ENCODE assay signal across 11 mouse cellular contexts in genomic region chr9:90237232-90238062, GRCm38 (mm10). TPM values are rescaled to one million over a fixed set of nuclear protein-coding genes. Genes with fewer than 3 reads are reported as not detected.
DNase-seq lines count a peak whose midpoint lies in the region; ATAC-seq and TF ChIP-seq lines count a peak whose summit lies in the region.
"Had no signal": no experiment of that assay in that cellular context is flagged by ENCODE, and none has a peak within 500 bp of the region (broad histone marks: within the 10 kb centered on the region; RNA-seq: fewer than 3 reads in every experiment).

No protein-coding gene starts in this region.

- WGBS in heart, embryonic 13.5 days, result 56% methylated on average over 9 of the region's 9 CpGs
- 89% methylated on average over 9 of the region's 9 CpGs for WGBS in forebrain, embryonic 14.5 days

- TF ChIP-seq RAD21 in MEL (IDR thresholded peaks at IDR 0.05; ENCODE audit: low read depth, low read length), result peak; percentile 14

- H3K9ac ChIP-seq in heart, embryonic 13.5 days, result no peak overlapping the region
- peak overlapping the region; percentile 71 for H3K9ac ChIP-seq in MEL (ENCODE audit: control insufficient read depth, low read depth, low read length, poor library complexity, severe bottlenecking)
- H3K9ac ChIP-seq in forebrain, embryonic 14.5 days (ENCODE audit: low read length), result no peak overlapping the region
- H3K9ac ChIP-seq: hindbrain, embryonic 15.5 days; neural tube, embryonic 15.5 days had no signal

- 0 out of 2 replicates have a peak overlapping the region, but pooled peaks have one; percentile 7 for H3K4me2 ChIP-seq in heart, embryonic 13.5 days
- H3K4me2 ChIP-seq in forebrain, embryonic 14.5 days (ENCODE audit: low read length), result no peak overlapping the region
- H3K4me2 ChIP-seq: hindbrain, embryonic 15.5 days; neural tube, embryonic 15.5 days had no signal

- TF ChIP-seq POLR2A in MEL (IDR thresholded peaks at IDR 0.05; ENCODE audit: control insufficient read depth in 1 of 2, insufficient read depth in 1 of 2, low read depth in 1 of 2, low read length in 2 of 2, poor library complexity in 1 of 2), result peak; percentile 62

- H3K9me3 ChIP-seq in heart, embryonic 13.5 days, result no peaks in the 10 kb centered on the region
- H3K9me3 ChIP-seq in MEL (replicated peaks; ENCODE audit: insufficient read depth, low read length), result no peaks in the 10 kb centered on the region
- H3K9me3 ChIP-seq in forebrain, embryonic 14.5 days (replicated peaks; ENCODE audit: control insufficient read depth, low read length), result no peaks in the 10 kb centered on the region
- H3K9me3 ChIP-seq: hindbrain, embryonic 15.5 days; neural tube, embryonic 15.5 days had no signal

- H3K4me1 ChIP-seq in heart, embryonic 13.5 days, result peaks cover 32% of the 10 kb centered on the region
- peaks cover 43 to 46% of the 10 kb centered on the region in 2 experiments for H3K4me1 ChIP-seq in MEL (ENCODE audit: control insufficient read depth in 1 of 2, insufficient read depth in 2 of 2, low read length in 2 of 2)
- no peaks in the 10 kb centered on the region for H3K4me1 ChIP-seq in forebrain, embryonic 14.5 days (ENCODE audit: control insufficient read depth, insufficient read depth, low read length)
- H3K4me1 ChIP-seq: hindbrain, embryonic 15.5 days; neural tube, embryonic 15.5 days had no signal

- TF ChIP-seq CTCF in MEL (IDR thresholded peaks at IDR 0.05 in 2 of 3, conservative IDR thresholded peaks at IDR 0.05 in 1 of 3; ENCODE audit: control insufficient read depth in 1 of 3, insufficient read depth in 1 of 3, low read depth in 2 of 3, low read length in 3 of 3, poor library complexity in 1 of 3, severe bottlenecking in 1 of 3), result peak in 1 of 3 experiments; percentile 17; a peak in 1 of 6 replicates

- TF ChIP-seq EP300 in MEL (IDR thresholded peaks at IDR 0.05; ENCODE audit: low read depth in 1 of 2, low read length in 2 of 2), result peak; percentile 94 to 98

- no peak overlapping the region for H3K4me3 ChIP-seq in heart, embryonic 13.5 days
- H3K4me3 ChIP-seq in MEL (ENCODE audit: control insufficient read depth in 1 of 2, insufficient read depth in 1 of 2, low read depth in 2 of 2, low read length in 2 of 2), result peak overlapping the region in 1 of 2 experiments; percentile 13; a peak in 2 of 4 replicates
- no peak overlapping the region for H3K4me3 ChIP-seq in forebrain, embryonic 14.5 days (ENCODE audit: low read depth, low read length)
- H3K4me3 ChIP-seq: hindbrain, embryonic 15.5 days; neural tube, embryonic 15.5 days had no signal

- ATAC-seq in heart, embryonic 13.5 days (ENCODE audit: extremely low read depth, insufficient number of reproducible peaks, low FRiP score, low TSS enrichment), result 0 out of 2 replicates have a peak, but pooled peaks have one; percentile 31
- ATAC-seq in granulocyte monocyte progenitor cell, adult 5-6 weeks (replicated peaks; ENCODE audit: poor library complexity, severe bottlenecking), result peak; percentile 34
- ATAC-seq in monocyte, adult 5-6 weeks (replicated peaks; ENCODE audit: insufficient number of reproducible peaks, low FRiP score, low TSS enrichment, poor library complexity, severe bottlenecking), result peak; percentile 12; the same call in 1 of the 2 replicates
- no peak for ATAC-seq in forebrain, embryonic 14.5 days

- no peak overlapping the region; the same call in 1 of the 2 replicates for H3K27ac ChIP-seq in heart, embryonic 13.5 days (replicated peaks)
- H3K27ac ChIP-seq in MEL (ENCODE audit: control insufficient read depth, low read depth, low read length), result peak overlapping the region; percentile 100
- H3K27ac ChIP-seq in forebrain, embryonic 14.5 days (ENCODE audit: low read depth, low read length), result no peak overlapping the region
- H3K27ac ChIP-seq: hindbrain, embryonic 15.5 days; neural tube, embryonic 15.5 days had no signal

- peaks cover 1% of the 10 kb centered on the region; the same call in 1 of the 2 replicates for H3K79me2 ChIP-seq in MEL (ENCODE audit: control insufficient read depth, insufficient read depth, low read length, poor library complexity)

- peaks cover 22% of the 10 kb centered on the region for H3K36me3 ChIP-seq in heart, embryonic 13.5 days
- H3K36me3 ChIP-seq in MEL (ENCODE audit: control insufficient read depth in 1 of 2, insufficient read depth in 2 of 2, low read length in 2 of 2), result peaks cover 4 to 61% of the 10 kb centered on the region in 2 experiments
- H3K36me3 ChIP-seq in forebrain, embryonic 14.5 days (ENCODE audit: control insufficient read depth, insufficient read depth, low read length), result peaks cover 3% of the 10 kb centered on the region; the same call in 1 of the 2 replicates

- H3K27me3 ChIP-seq in heart, embryonic 13.5 days (replicated peaks), result no peaks in the 10 kb centered on the region
- no peaks in the 10 kb centered on the region for H3K27me3 ChIP-seq in MEL (ENCODE audit: control insufficient read depth in 1 of 2, insufficient read depth in 2 of 2, low read length in 2 of 2)
- H3K27me3 ChIP-seq in forebrain, embryonic 14.5 days (replicated peaks; ENCODE audit: control insufficient read depth, insufficient read depth, low read length), result no peaks in the 10 kb centered on the region
- H3K27me3 ChIP-seq: hindbrain, embryonic 15.5 days; neural tube, embryonic 15.5 days had no signal

- no peak for DNase-seq in heart, postnatal 36 days
- peak; percentile 94 for DNase-seq in MEL (ENCODE audit: low read depth, low spot score)
- DNase-seq in kidney, adult 18-20 months, result no peak
- no peak for DNase-seq in adrenal gland, postnatal 4 days (ENCODE audit: low spot score in 2 of 2)
- DNase-seq in forebrain, embryonic 14.5 days (ENCODE audit: low spot score), result no peak
- DNase-seq: adrenal gland, postnatal 36 days had no signal

- intact Hi-C loops in heart, postnatal 36 days (cut with DNase I), result no loop called here

TF ChIP-seq in MEL, 35 proteins besides CTCF, POLR2A, EP300 and RAD21 (continues in another document):
- TF ChIP-seq BHLHE40 (IDR thresholded peaks at IDR 0.05; ENCODE audit: borderline replicate concordance, low read depth, low read length) (peak; percentile 17; the same call in 1 of the 2 replicates), MAX (IDR thresholded peaks at IDR 0.05; ENCODE audit: low read length) (peak; percentile 58; the same call in 1 of the 2 replicates), POLR2AphosphoS5 (IDR thresholded peaks at IDR 0.05; ENCODE audit: borderline replicate concordance, low read depth, low read length) (no peak), JUND (IDR thresholded peaks at IDR 0.05; ENCODE audit: low read depth, low read length) (no peak), GATA1 (IDR thresholded peaks at IDR 0.05; ENCODE audit: low read depth, low read length) (peak; percentile 96), TAL1 (IDR thresholded peaks at IDR 0.05; ENCODE audit: low read length) (peak; percentile 96), MXI1 (IDR thresholded peaks at IDR 0.05; ENCODE audit: low read depth, low read length) (0 out of 2 replicates have a peak, but pooled peaks have one; percentile 3), CHD2 (IDR thresholded peaks at IDR 0.05; ENCODE audit: low read length) (no peak), ZC3H11A (IDR thresholded peaks at IDR 0.05; ENCODE audit: low read depth, low read length) (no peak), NRF1 (IDR thresholded peaks at IDR 0.05; ENCODE audit: insufficient read depth, low read depth, low read length, poor library complexity, severe bottlenecking) (no peak), ZNF384 (IDR thresholded peaks at IDR 0.05; ENCODE audit: low read depth, low read length) (no peak), TBP (IDR thresholded peaks at IDR 0.05; ENCODE audit: low read depth, low read length) (peak; percentile 75; the same call in 1 of the 2 replicates), MAFK (IDR thresholded peaks at IDR 0.05; ENCODE audit: borderline replicate concordance, low read depth, low read length) (no peak), RCOR1 (IDR thresholded peaks at IDR 0.05; ENCODE audit: low read depth, low read length) (peak; percentile 63; the same call in 1 of the 2 replicates), POLR2AphosphoS2 (IDR thresholded peaks at IDR 0.05; ENCODE audit: low read length) (peak; percentile 73), KAT2A (conservative IDR thresholded peaks at IDR 0.05; ENCODE audit: low read depth, low read length) (no peak), ELF1 (IDR thresholded peaks at IDR 0.05; ENCODE audit: low read depth, low read length) (no peak), MYC (IDR thresholded peaks at IDR 0.05; ENCODE audit: low read depth, low read length) (0 out of 2 replicates have a peak, but pooled peaks have one; percentile 29), ETS1 (IDR thresholded peaks at IDR 0.05; ENCODE audit: low read depth, low read length) (peak; percentile 98), E2F4 (IDR thresholded peaks at IDR 0.05; ENCODE audit: borderline replicate concordance, low read depth, low read length) (no peak), CHD1 (IDR thresholded peaks at IDR 0.05; ENCODE audit: low read depth, low read length) (0 out of 2 replicates have a peak, but pooled peaks have one; percentile 30), MAZ (IDR thresholded peaks at IDR 0.05; ENCODE audit: low read depth, low read length) (0 out of 2 replicates have a peak, but pooled peaks have one; percentile 26), ZMIZ1 (IDR thresholded peaks at IDR 0.05; ENCODE audit: low read depth, low read length) (peak; percentile 57; the same call in 1 of the 2 replicates), NELFE (IDR thresholded peaks at IDR 0.05; ENCODE audit: low read depth, low read length) (peak; percentile 32), MEF2A (IDR thresholded peaks at IDR 0.05; ENCODE audit: extremely low read depth, insufficient replicate concordance, low read depth, low read length, poor library complexity, severe bottlenecking) (no peak), USF1 (IDR thresholded peaks at IDR 0.05; ENCODE audit: low read depth, low read length) (peak; percentile 16; the same call in 1 of the 2 replicates), HCFC1 (IDR thresholded peaks at IDR 0.05; ENCODE audit: low read depth, low read length) (peak; percentile 61)

RNA-seq across cellular contexts. Expression of gene Tbc1d2b, which starts 33.2 kb away (rescaled TPM):
- 4.5 and 5.2 TPM in 2 replicates for polyA plus RNA-seq in heart, embryonic 13.5 days (2015; fragmentation: Nextera tagmentation; extraction: Ambion mirVana)
- 10 to 100 TPM; 11.2 to 11.8 TPM for total RNA-seq in heart, postnatal 36 days (2021)
- 6.5 and 7.1 TPM in 2 replicates for total RNA-seq in MEL (2012; rRNA removed)
- 10 to 100 TPM in 1 of 2 experiments, not detected in 1; 12.6 TPM for polyA plus RNA-seq in MEL (2012; ENCODE audit: insufficient read depth in 1 of 2, insufficient read length in 2 of 2, low read depth in 1 of 2, low replicate concordance in 2 of 2, missing spikeins in 1 of 2)
- 61.2 and 68.0 TPM in 2 replicates for total RNA-seq in granulocyte monocyte progenitor cell, adult 5-6 weeks (2014; fragmentation: Nextera tagmentation)
- 48.0 and 51.9 TPM in 2 replicates for total RNA-seq in granulocyte monocyte progenitor cell, adult 5-6 weeks (2017)
- 51.8 to 93.0 TPM (median 58.5 TPM) in 3 replicates for total RNA-seq in monocyte, adult 5-6 weeks (2017)
- 10 to 100 TPM; 44.3 to 47.7 TPM for total RNA-seq in adrenal gland, postnatal 4 days (2021)
- polyA plus RNA-seq in forebrain, embryonic 14.5 days (2014; fragmentation: Nextera tagmentation; extraction: Ambion mirVana), result 4.3 and 6.5 TPM in 2 replicates
